Mouse (Mus musculus): ENCODE results near the gene Tubgcp4.
A peak's percentile ranks its signal among the peaks of the same experiment; 100 is the strongest.

- no peak for TF ChIP-seq CTCF (IDR thresholded peaks at IDR 0.05; ENCODE audit: extremely low read depth, insufficient read length, insufficient replicate concordance, low read depth, low read length)
- TF ChIP-seq POLR2A (IDR thresholded peaks at IDR 0.05; ENCODE audit: low read depth, low read length), result peak; percentile 95
Measured at GRCm38 (mm10) chr2:121170980-121171742, 707 bp downstream of the Tubgcp4 start, which contains the start of gene Zscan29.
